Mouse (Mus musculus) liver, adult 2 months (tissue): ENCODE results near the gene Coro2a.
"Not testable (repeated sequence)": the region's sequence is repeated elsewhere in the genome, so short reads cannot be mapped to it uniquely, and the experiment has no call there.

Source experiments
- CTCF ChIP-seq: fragments of 200-500 bp; IDR thresholded peaks from 2 replicates; pipeline ENCODE4 v1.5.1; 2011; ENCODE audit warnings: low read depth, low read length, control low read depth
- POLR2A ChIP-seq: fragments of 200-500 bp; IDR thresholded peaks from 2 replicates; pipeline ENCODE4 v1.6.1; 2011; ENCODE audit warnings: low read length, control low read depth; ENCODE audit not compliant: insufficient read depth; ENCODE audit errors: extremely low read depth

DNA sequence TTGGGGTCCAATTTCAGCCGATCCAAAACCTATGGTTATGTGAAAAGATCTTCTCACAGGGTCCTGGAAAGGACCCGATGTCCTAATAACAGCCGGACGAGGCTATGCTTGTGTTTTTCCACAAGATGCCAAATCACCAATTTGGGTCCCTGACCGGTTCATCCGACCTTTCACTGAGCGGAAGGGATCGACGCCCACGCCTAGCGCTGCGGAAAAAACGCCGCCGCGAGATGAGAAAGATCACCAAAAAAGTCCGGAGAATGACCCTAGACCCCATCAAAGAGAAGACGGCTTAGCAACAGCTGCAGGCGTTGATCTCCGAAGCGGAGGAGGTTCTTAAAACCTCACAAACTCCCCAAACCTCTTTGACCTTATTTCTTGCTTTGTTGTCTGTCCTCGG is 20.4 kb downstream of the Coro2a start:
- TF ChIP-seq CTCF, POLR2A: not testable (repeated sequence)
